Mouse (Mus musculus) kidney, adult 2 months (tissue): ENCODE data around the gene Cd47.

ENCODE experiments used
- CTCF ChIP-seq: fragments of 200-500 bp; conservative IDR thresholded peaks from 2 replicates; pipeline ENCODE4 v1.5.1; 2011; ENCODE audit warnings: low read depth, mild to moderate bottlenecking, control low read depth, low read length, moderate library complexity, mixed read lengths; ENCODE audit not compliant: insufficient read depth, insufficient read length
- POLR2A ChIP-seq: fragments of 200-500 bp; IDR thresholded peaks from one replicate; pipeline ENCODE4 v1.6.1; 2011; ENCODE audit warnings: low read depth, low read length, control low read depth

DNA sequence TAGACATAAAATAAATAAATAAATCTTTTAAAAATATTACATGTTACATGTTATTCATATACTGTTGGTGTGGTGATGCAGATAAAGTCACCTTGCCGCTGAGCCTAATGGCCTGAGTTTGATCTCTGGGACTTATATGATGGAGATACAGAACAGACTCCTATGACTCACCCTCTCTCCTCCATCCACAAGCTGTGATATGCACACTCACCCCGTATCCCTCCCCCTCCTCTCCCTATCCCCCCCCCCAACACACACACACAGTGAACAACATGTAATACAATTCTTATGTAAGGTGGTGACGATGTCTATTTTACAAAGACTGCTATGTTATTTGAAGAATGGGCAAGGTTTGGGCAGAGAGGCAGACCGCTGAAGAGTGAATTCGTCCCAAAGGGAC is 663 bp downstream of the Cd47 start:
- TF ChIP-seq CTCF, result no peak
- no peak for TF ChIP-seq POLR2A
